Mouse (Mus musculus) liver, postnatal 0 days (tissue): ENCODE results near the gene Hist1h2ao.

ENCODE experiments used
- CTCF ChIP-seq: sonication (generic); IDR thresholded peaks from 2 replicates; pipeline ENCODE4 v1.5.1; 2016; ENCODE audit warnings: antibody characterized with exemption, low read depth
- EP300 ChIP-seq: IDR thresholded peaks from 2 replicates; pipeline ENCODE4 v1.6.1; 2016; ENCODE audit warnings: antibody characterized with exemption, low read depth, mild to moderate bottlenecking

GRCm38 (mm10) chr13:21855698-21856162 is 45.5 kb downstream of the Hist1h2ao start:
- TF ChIP-seq CTCF (no peak), EP300 (no peak)
